Mouse (Mus musculus) C2C12 (cell line): ENCODE measurements around the gene Cep350.

Experiments
- CEBPB ChIP-seq: IDR thresholded peaks from one replicate; pipeline ENCODE4 v1.6.1; 2011; ENCODE audit warnings: low read depth, mild to moderate bottlenecking, control low read depth, moderate library complexity
- CTCF ChIP-seq: IDR thresholded peaks from one replicate; pipeline ENCODE4 v1.5.1; 2011; ENCODE audit not compliant: control insufficient read depth, insufficient read depth, insufficient read length
- FOSL1 ChIP-seq: IDR thresholded peaks from one replicate; pipeline ENCODE4 v1.8.0; 2011; ENCODE audit warnings: mild to moderate bottlenecking, low read length; ENCODE audit not compliant: poor library complexity, insufficient read depth, severe bottlenecking
- MAX ChIP-seq: IDR thresholded peaks from one replicate; pipeline ENCODE4 v1.6.1; 2011; ENCODE audit warnings: mild to moderate bottlenecking, control low read depth
- MYOD1 ChIP-seq: IDR thresholded peaks from one replicate; pipeline ENCODE4 v1.6.1; 2011; ENCODE audit warnings: low read depth; ENCODE audit not compliant: control insufficient read depth, insufficient read length
- MYOG ChIP-seq: IDR thresholded peaks from one replicate; pipeline ENCODE4 v1.6.1; 2011; ENCODE audit not compliant: control insufficient read depth, insufficient read length; ENCODE audit errors: extremely low read depth
- USF1 ChIP-seq: IDR thresholded peaks from one replicate; pipeline ENCODE4 v1.6.1; 2011; ENCODE audit warnings: low read depth, mild to moderate bottlenecking, control low read depth, moderate library complexity

DNA sequence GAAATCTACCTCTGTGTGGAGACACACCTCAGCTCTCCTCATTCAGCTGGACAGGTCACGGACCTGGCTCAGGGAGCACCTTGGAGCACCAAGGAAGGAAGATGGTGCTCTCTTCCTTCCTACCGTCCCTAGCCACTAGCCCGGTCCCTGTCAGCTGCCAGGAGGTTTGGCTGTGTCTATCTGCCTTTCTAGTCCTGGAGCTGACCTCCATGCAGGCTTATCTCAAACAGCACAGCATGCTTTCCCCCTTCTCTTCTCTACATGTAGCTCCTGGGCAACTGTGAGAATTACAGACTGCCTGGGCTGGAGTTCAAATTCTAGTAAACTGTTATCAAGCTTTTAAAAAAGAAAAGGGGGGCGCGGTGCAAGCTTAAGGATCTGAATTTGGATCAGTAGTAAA is 120.0 kb downstream of the Cep350 start:
- no peak for TF ChIP-seq USF1
- TF ChIP-seq CTCF, result no peak
- no peak for TF ChIP-seq CEBPB
- no peak for TF ChIP-seq MAX
- TF ChIP-seq MYOG, result no peak
- TF ChIP-seq FOSL1, result no peak
- no peak for TF ChIP-seq MYOD1
